ENCODE assay signal across 9 mouse cellular contexts in genomic region chr6:86545236-86545635, GRCm38 (mm10). TPM values are rescaled to one million over a fixed set of nuclear protein-coding genes. Genes with fewer than 3 reads are reported as not detected.
DNase-seq lines count a peak whose midpoint lies in the region; ATAC-seq and TF ChIP-seq lines count a peak whose summit lies in the region.
"Had no signal": no experiment of that assay in that cellular context is flagged by ENCODE, and none has a peak within 500 bp of the region (broad histone marks: within the 10 kb centered on the region; RNA-seq: fewer than 3 reads in every experiment).

No protein-coding gene starts in this region.

- peak; percentile 54 for DNase-seq in kidney, adult 9 months
- peak; percentile 61 for DNase-seq in CH12.LX (ENCODE audit: extremely low read depth)
- peak; percentile 68 for DNase-seq in adipocyte (ENCODE audit: low spot score)
- peak; percentile 81 for DNase-seq in induced T-regulatory cell, adult 2 months (ENCODE audit: low read depth)
- peak; percentile 66 for DNase-seq in retina, postnatal 1 day
- no peak for DNase-seq in gastrocnemius, postnatal 10 days
- no peak for DNase-seq in spleen, adult 18-20 months

- H3K27me3 ChIP-seq in kidney, embryonic 14.5 days (ENCODE audit: control insufficient read depth, insufficient read depth, low read length) = no peaks in the 10 kb centered on the region
- no peaks in the 10 kb centered on the region for H3K27me3 ChIP-seq in CH12.LX (replicated peaks)
- H3K27me3 ChIP-seq: lung, embryonic 15.5 days had no signal

- H3K36me3 ChIP-seq in kidney, embryonic 14.5 days (ENCODE audit: control insufficient read depth, insufficient read depth, low read length) = peaks cover 24% of the 10 kb centered on the region
- H3K36me3 ChIP-seq in CH12.LX (replicated peaks in 1 of 2; ENCODE audit: control insufficient read depth in 1 of 2, insufficient read depth in 1 of 2, low read length in 1 of 2) = peaks cover 23 to 62% of the 10 kb centered on the region in 2 experiments

- no peak overlapping the region for H3K4me2 ChIP-seq in kidney, embryonic 14.5 days (replicated peaks; ENCODE audit: low read depth, low read length)
- H3K4me2 ChIP-seq in CH12.LX (ENCODE audit: insufficient read depth, low read depth, poor library complexity, severe bottlenecking) = no peak overlapping the region
- H3K4me2 ChIP-seq: lung, embryonic 15.5 days had no signal

- H3K27ac ChIP-seq in kidney, embryonic 14.5 days (ENCODE audit: low read depth, low read length) = no peak overlapping the region; the same call in 1 of the 2 replicates
- H3K27ac ChIP-seq in CH12.LX (ENCODE audit: insufficient read depth, low read depth) = no peak overlapping the region
- H3K27ac ChIP-seq: lung, embryonic 15.5 days had no signal

- no peaks in the 10 kb centered on the region for H3K4me1 ChIP-seq in kidney, embryonic 14.5 days (ENCODE audit: control insufficient read depth, insufficient read depth, low read length)
- H3K4me1 ChIP-seq in CH12.LX (ENCODE audit: control insufficient read depth in 1 of 2, insufficient read depth in 2 of 2) = peaks cover 0 to 21% of the 10 kb centered on the region in 2 experiments; a peak in 2 of 4 replicates

- no peak for TF ChIP-seq EP300 in CH12.LX (IDR thresholded peaks at IDR 0.05; ENCODE audit: low read length)

- in situ Hi-C loops in CH12.LX (cut with MboI; ENCODE audit: low pct_ligation_motif_present, low pct_unique_long_range_greater_than_20kb, low sequenced_read_pairs) = no loop called here

- dilution Hi-C loops in CH12.LX (cut with MboI; ENCODE audit: extremely low pct_ligation_motif_present, extremely low pct_unique_long_range_greater_than_20kb, low sequenced_read_pairs) = no loop called here

- no peak for TF ChIP-seq POLR2A in CH12.LX (IDR thresholded peaks at IDR 0.05; ENCODE audit: low read depth, low read length)

- no peaks in the 10 kb centered on the region for H3K9me3 ChIP-seq in kidney, embryonic 14.5 days (ENCODE audit: control insufficient read depth, low read length)
- H3K9me3 ChIP-seq in CH12.LX (replicated peaks; ENCODE audit: low read length) = peaks cover 2% of the 10 kb centered on the region
- H3K9me3 ChIP-seq: lung, embryonic 15.5 days had no signal

- no peaks in the 10 kb centered on the region for H3K79me2 ChIP-seq in CH12.LX (replicated peaks; ENCODE audit: control insufficient read depth, extremely low read depth, insufficient read depth, poor library complexity, severe bottlenecking)

- peak; percentile 81 to 97 for TF ChIP-seq CTCF in CH12.LX (conservative IDR thresholded peaks at IDR 0.05 in 1 of 2, IDR thresholded peaks at IDR 0.05 in 1 of 2; ENCODE audit: low read depth in 2 of 2, low read length in 2 of 2)

- no peak for ATAC-seq in kidney, embryonic 14.5 days (ENCODE audit: low FRiP score, low TSS enrichment)

- TF ChIP-seq RAD21 in CH12.LX (IDR thresholded peaks at IDR 0.05; ENCODE audit: low read depth, low read length) = peak; percentile 96

- H3K9ac ChIP-seq in kidney, embryonic 14.5 days (ENCODE audit: low read depth, low read length) = no peak overlapping the region
- H3K9ac ChIP-seq in CH12.LX (ENCODE audit: insufficient read depth, low read depth) = no peak overlapping the region
- H3K9ac ChIP-seq: lung, embryonic 15.5 days had no signal

- H3K4me3 ChIP-seq in kidney, embryonic 14.5 days (ENCODE audit: low read length) = no peak overlapping the region
- H3K4me3 ChIP-seq in CH12.LX (replicated peaks in 1 of 3; ENCODE audit: low read depth in 2 of 3, low read length in 2 of 3, poor library complexity in 1 of 3) = no peak overlapping the region
- H3K4me3 ChIP-seq: lung, embryonic 15.5 days had no signal

- WGBS in kidney, embryonic 14.5 days = 50% methylated on average over 4 of the region's 4 CpGs

TF ChIP-seq in CH12.LX, 34 proteins besides CTCF, POLR2A, EP300 and RAD21:
- TF ChIP-seq USF1 (IDR thresholded peaks at IDR 0.05; ENCODE audit: low read depth, low read length) = no peak
- TF ChIP-seq TCF12 (IDR thresholded peaks at IDR 0.05; ENCODE audit: low read depth, low read length) = peak; percentile 20; the same call in 1 of the 2 replicates
- no peak for TF ChIP-seq E2F4 (IDR thresholded peaks at IDR 0.05; ENCODE audit: insufficient replicate concordance, low read depth, low read length)
- TF ChIP-seq NELFE (IDR thresholded peaks at IDR 0.05; ENCODE audit: low read depth, low read length) = peak; percentile 57; the same call in 1 of the 2 replicates
- peak; percentile 40; the same call in 1 of the 2 replicates for TF ChIP-seq IRF4 (IDR thresholded peaks at IDR 0.05; ENCODE audit: low read depth, low read length)
- TF ChIP-seq ELF1 (IDR thresholded peaks at IDR 0.05; ENCODE audit: low read depth, low read length) = no peak
- TF ChIP-seq JUN (IDR thresholded peaks at IDR 0.05; ENCODE audit: insufficient read depth, low read depth, low read length) = no peak
- TF ChIP-seq MAZ (IDR thresholded peaks at IDR 0.05; ENCODE audit: low read depth, low read length) = no peak
- TF ChIP-seq SMC3 (IDR thresholded peaks at IDR 0.05; ENCODE audit: low read depth, low read length) = peak; percentile 90
- TF ChIP-seq JUND (conservative IDR thresholded peaks at IDR 0.05; ENCODE audit: low read depth, low read length) = 0 out of 2 replicates have a peak, but pooled peaks have one; percentile 11
- no peak for TF ChIP-seq TBP (conservative IDR thresholded peaks at IDR 0.05; ENCODE audit: low read depth, low read length)
- TF ChIP-seq SIN3A (IDR thresholded peaks at IDR 0.05; ENCODE audit: low read length) = no peak
- TF ChIP-seq ZC3H11A (IDR thresholded peaks at IDR 0.05; ENCODE audit: low read depth, low read length) = peak; percentile 79
- no peak for TF ChIP-seq BHLHE40 (IDR thresholded peaks at IDR 0.05; ENCODE audit: low read depth, low read length)
- TF ChIP-seq MAX (IDR thresholded peaks at IDR 0.05; ENCODE audit: low read length) = no peak
- TF ChIP-seq CHD1 (IDR thresholded peaks at IDR 0.05; ENCODE audit: low read depth, low read length) = no peak
- no peak for TF ChIP-seq UBTF (IDR thresholded peaks at IDR 0.05; ENCODE audit: low read depth, low read length)
- TF ChIP-seq POLR2AphosphoS2 (IDR thresholded peaks at IDR 0.05; ENCODE audit: low read depth, low read length) = no peak
- no peak for TF ChIP-seq ZMIZ1 (IDR thresholded peaks at IDR 0.05; ENCODE audit: low read depth, low read length)
- TF ChIP-seq ZNF384 (IDR thresholded peaks at IDR 0.05; ENCODE audit: low read depth, low read length) = no peak
- TF ChIP-seq ZKSCAN1 (IDR thresholded peaks at IDR 0.05; ENCODE audit: borderline replicate concordance, low read depth, low read length) = no peak
- no peak for TF ChIP-seq RCOR1 (conservative IDR thresholded peaks at IDR 0.05; ENCODE audit: low read depth, low read length)
- no peak for TF ChIP-seq USF2 (conservative IDR thresholded peaks at IDR 0.05; ENCODE audit: low read depth, low read length)
- TF ChIP-seq MXI1 (IDR thresholded peaks at IDR 0.05; ENCODE audit: low read depth, low read length) = no peak; the same call in 1 of the 2 replicates
- TF ChIP-seq ETS1 (conservative IDR thresholded peaks at IDR 0.05; ENCODE audit: low read depth, low read length) = no peak; the same call in 1 of the 2 replicates
- TF ChIP-seq HCFC1 (IDR thresholded peaks at IDR 0.05; ENCODE audit: low read depth, low read length) = no peak
- TF ChIP-seq KAT2A (IDR thresholded peaks at IDR 0.05; ENCODE audit: insufficient replicate concordance, low read length) = no peak
- no peak for TF ChIP-seq MEF2A (IDR thresholded peaks at IDR 0.05; ENCODE audit: borderline replicate concordance, low read depth, low read length)
- TF ChIP-seq PAX5 (IDR thresholded peaks at IDR 0.05; ENCODE audit: low read length) = no peak
- no peak for TF ChIP-seq CHD2 (IDR thresholded peaks at IDR 0.05; ENCODE audit: low read length)
- TF ChIP-seq MAFK (IDR thresholded peaks at IDR 0.05; ENCODE audit: insufficient replicate concordance, low read length) = no peak
- TF ChIP-seq GABPA (IDR thresholded peaks at IDR 0.05; ENCODE audit: insufficient replicate concordance, low read depth, low read length) = no peak
- peak; percentile 36; the same call in 1 of the 2 replicates for TF ChIP-seq MYC (IDR thresholded peaks at IDR 0.05; ENCODE audit: low read depth, low read length)
- TF ChIP-seq NRF1 (IDR thresholded peaks at IDR 0.05; ENCODE audit: low read depth, low read length) = peak; percentile 45; the same call in 1 of the 2 replicates

RNA-seq across cellular contexts. Expression of gene Pcbp1, which starts 19.1 kb away (rescaled TPM):
- 475 and 492 TPM in 2 replicates for polyA plus RNA-seq in kidney, embryonic 14.5 days (2014; fragmentation: Nextera tagmentation; extraction: Ambion mirVana)
- total RNA-seq in CH12.LX (2012; rRNA removed) (68.9 and 81.2 TPM in 2 replicates), CH12.LX (2014; rRNA removed) (47.3 and 73.0 TPM in 2 replicates)
- 318 and 337 TPM in 2 replicates for polyA plus RNA-seq in CH12.LX (2012; ENCODE audit: insufficient read length, low read depth)
- 100 to 1,000 TPM; 167 to 185 TPM for total RNA-seq in gastrocnemius, postnatal 10 days (2021)

Comparison
In these comparisons a context has a peak if more than half of its experiments do, and no peak if none do; other contexts are left out.
1. DNase-seq: peak in kidney, adult 9 months (single experiment), CH12.LX (single experiment), adipocyte (single experiment), induced T-regulatory cell, adult 2 months (single experiment) and retina, postnatal 1 day (single experiment); none in gastrocnemius, postnatal 10 days (single experiment) and spleen, adult 18-20 months (0 of 2).